Mouse (Mus musculus): ENCODE data around the gene Stk36.
A peak's percentile ranks its signal among the peaks of the same experiment; 100 is the strongest.

Gene Stk36

GRCm38 (mm10) chr1:74668371-74668770, 67.1 kb downstream of the Stk36 start:
- DNase-seq (ENCODE audit: low spot score), result no peak

- DNase-seq (ENCODE audit: low spot score), result peak; percentile 39
Observed at GRCm38 (mm10) chr1:74672731-74673130, 71.5 kb downstream of the Stk36 start.

- no peak for DNase-seq (ENCODE audit: low spot score)
Observed at GRCm38 (mm10) chr1:74676863-74677262, 75.6 kb downstream of the Stk36 start.

GRCm38 (mm10) chr1:74677843-74678242, 76.6 kb downstream of the Stk36 start:
- DNase-seq (ENCODE audit: low spot score), result no peak

Measured in adipocyte (in vitro differentiated cells).